Mouse (Mus musculus) limb, embryonic 11.5 days (tissue): ENCODE results near the gene Ntn5. TPM values are rescaled to one million over a fixed set of nuclear protein-coding genes. Genes with fewer than 3 reads are reported as not detected.
A peak's percentile ranks its signal among the peaks of the same experiment; 100 is the strongest.

Source experiments
- ATAC-seq: fragments of 200-750 bp; cut with Nextera tagmentation; 2 replicates; pipeline ENCODE4 v1.8.0; 2017; ENCODE audit warnings: low read depth; ENCODE audit not compliant: insufficient number of reproducible peaks, low FRiP score, low TSS enrichment
- DNase-seq: peaks from one replicate; pipeline ENCODE4 v3.0.0-alpha.2; 2015; ENCODE audit warnings: low spot score
- H3K27ac ChIP-seq: fragments of 300-500 bp; sonication (generic); replicated peaks from 2 replicates; pipeline ENCODE4 v1.5.1; 2014; ENCODE audit warnings: low read depth, mild to moderate bottlenecking, low read length
- H3K27me3 ChIP-seq: fragments of 300-500 bp; sonication (generic); 2 replicates; pipeline ENCODE4 v1.6.1; 2014; ENCODE audit warnings: mild to moderate bottlenecking, low read length, mixed read lengths; ENCODE audit not compliant: control insufficient read depth, insufficient read depth
- H3K36me3 ChIP-seq: fragments of 300-500 bp; sonication (generic); 2 replicates; pipeline ENCODE4 v1.6.1; 2014; ENCODE audit warnings: mild to moderate bottlenecking, low read length, moderate library complexity, mixed read lengths; ENCODE audit not compliant: control insufficient read depth, insufficient read depth
- H3K4me1 ChIP-seq: fragments of 300-500 bp; sonication (generic); 2 replicates; pipeline ENCODE4 v1.6.1; 2014; ENCODE audit warnings: low read length, mixed read lengths; ENCODE audit not compliant: control insufficient read depth, insufficient read depth
- H3K4me2 ChIP-seq: fragments of 300-500 bp; sonication (generic); 2 replicates; pipeline ENCODE4 v1.6.1; 2014; ENCODE audit warnings: low read depth, mild to moderate bottlenecking, moderate library complexity; ENCODE audit not compliant: severe bottlenecking
- H3K4me3 ChIP-seq: fragments of 300-500 bp; sonication (generic); 2 replicates; pipeline ENCODE4 v1.5.1; 2014; ENCODE audit warnings: low read depth, low read length
- H3K9ac ChIP-seq: fragments of 300-500 bp; sonication (generic); 2 replicates; pipeline ENCODE4 v1.6.1; 2014; ENCODE audit warnings: mild to moderate bottlenecking, low read length
- H3K9me3 ChIP-seq: fragments of 300-500 bp; sonication (generic); 2 replicates; pipeline ENCODE4 v1.6.1; 2016; ENCODE audit warnings: low read length; ENCODE audit not compliant: control insufficient read depth
- WGBS: fragments of 180-500 bp; shearing (Covaris S2); extraction: QIAGEN DNeasy Blood & Tissue Kit; methylation state at CpG from one replicate; pipeline ENCODE4 v1.1.7; 2014; 5-methylcytosine and 5-hydroxymethylcytosine counted together
- polyA plus RNA-seq: library from polyadenylated mRNA; unstranded; fragments of >200 nt; fragmentation: Nextera tagmentation; extraction: Ambion mirVana; gene quantifications from 2 replicates; pipeline ENCODE4 v1.2.1, GENCODE M21; 2014

Ntn5 gene
- polyA plus RNA-seq, 1 experiment from 2014 or later: 0.24 TPM

DNA sequence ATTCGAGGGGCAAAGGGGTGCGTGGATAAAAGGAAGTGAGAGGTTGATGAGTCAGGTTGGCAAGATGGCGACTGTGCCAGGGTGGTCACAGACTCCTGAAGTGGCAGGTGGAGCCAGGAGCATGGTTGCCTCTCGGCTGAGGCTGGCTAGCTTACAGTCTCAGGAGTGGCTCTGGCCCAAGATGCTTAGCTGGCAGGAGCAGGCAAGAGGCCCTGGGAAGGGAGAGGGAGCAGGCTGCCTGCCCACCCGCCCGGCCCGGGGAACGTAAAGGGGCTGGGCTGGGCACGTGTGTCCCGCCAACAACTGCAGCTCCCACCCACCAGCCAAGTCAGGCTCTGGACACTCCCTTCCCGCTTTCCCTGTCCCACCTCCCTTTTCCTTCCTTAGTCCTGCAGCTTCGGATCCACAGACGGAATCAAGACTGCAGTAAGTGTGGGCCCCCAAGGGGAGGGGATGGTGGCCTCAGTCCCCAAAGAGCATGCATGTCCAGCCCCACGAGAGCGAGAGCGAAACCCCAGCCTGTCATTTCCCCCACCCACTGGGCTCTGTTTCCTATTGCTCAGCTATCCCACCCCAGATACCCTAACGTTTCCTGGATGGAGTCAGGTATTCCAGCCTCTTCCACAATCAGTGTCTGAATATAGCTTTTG lies 42.3 kb upstream of the Ntn5 start:
- H3K27ac ChIP-seq: no peak overlapping the region
- H3K36me3 ChIP-seq: no peaks in the 10 kb centered on the region
- H3K9ac ChIP-seq: no peak overlapping the region
- WGBS: 66% methylated on average over 13 of the region's 17 CpGs
- H3K4me1 ChIP-seq: peaks cover 17% of the 10 kb centered on the region
- ATAC-seq (no peak), DNase-seq (no peak)
- H3K27me3 ChIP-seq: no peaks in the 10 kb centered on the region
- H3K9me3 ChIP-seq: no peaks in the 10 kb centered on the region
- no peak overlapping the region for H3K4me2 ChIP-seq
- H3K4me3 ChIP-seq: no peak overlapping the region

DNA sequence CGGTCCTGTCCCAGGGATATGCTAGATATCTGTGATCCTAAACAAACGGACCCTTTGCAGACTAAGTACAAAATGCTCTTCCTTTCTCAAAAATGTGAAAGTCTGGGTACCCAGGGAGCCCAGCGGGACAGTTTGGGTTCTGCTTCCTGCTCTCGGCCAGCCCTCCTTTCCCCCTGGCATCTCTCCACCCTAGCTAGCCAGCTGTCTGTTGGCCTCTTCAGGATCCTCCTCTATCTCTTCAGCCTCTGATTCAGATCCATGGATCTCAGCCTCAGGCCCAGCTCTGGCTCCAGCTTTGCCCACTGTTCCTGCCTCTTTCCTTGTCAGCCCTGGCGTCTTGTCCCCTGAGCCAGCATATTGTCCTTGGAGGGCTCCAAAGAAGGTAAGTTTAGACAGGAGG lies 41.7 kb upstream of the Ntn5 start:
- H3K4me2 ChIP-seq: peak overlapping the region; percentile 68
- ATAC-seq: no peak
- no peak for DNase-seq
- 88% methylated on average over 5 of the region's 5 CpGs for WGBS
- no peaks in the 10 kb centered on the region for H3K27me3 ChIP-seq
- peaks cover 17% of the 10 kb centered on the region for H3K4me1 ChIP-seq
- no peaks in the 10 kb centered on the region for H3K36me3 ChIP-seq
- no peak overlapping the region for H3K4me3 ChIP-seq
- no peak overlapping the region for H3K9ac ChIP-seq
- no peak overlapping the region for H3K27ac ChIP-seq
- no peaks in the 10 kb centered on the region for H3K9me3 ChIP-seq

DNA sequence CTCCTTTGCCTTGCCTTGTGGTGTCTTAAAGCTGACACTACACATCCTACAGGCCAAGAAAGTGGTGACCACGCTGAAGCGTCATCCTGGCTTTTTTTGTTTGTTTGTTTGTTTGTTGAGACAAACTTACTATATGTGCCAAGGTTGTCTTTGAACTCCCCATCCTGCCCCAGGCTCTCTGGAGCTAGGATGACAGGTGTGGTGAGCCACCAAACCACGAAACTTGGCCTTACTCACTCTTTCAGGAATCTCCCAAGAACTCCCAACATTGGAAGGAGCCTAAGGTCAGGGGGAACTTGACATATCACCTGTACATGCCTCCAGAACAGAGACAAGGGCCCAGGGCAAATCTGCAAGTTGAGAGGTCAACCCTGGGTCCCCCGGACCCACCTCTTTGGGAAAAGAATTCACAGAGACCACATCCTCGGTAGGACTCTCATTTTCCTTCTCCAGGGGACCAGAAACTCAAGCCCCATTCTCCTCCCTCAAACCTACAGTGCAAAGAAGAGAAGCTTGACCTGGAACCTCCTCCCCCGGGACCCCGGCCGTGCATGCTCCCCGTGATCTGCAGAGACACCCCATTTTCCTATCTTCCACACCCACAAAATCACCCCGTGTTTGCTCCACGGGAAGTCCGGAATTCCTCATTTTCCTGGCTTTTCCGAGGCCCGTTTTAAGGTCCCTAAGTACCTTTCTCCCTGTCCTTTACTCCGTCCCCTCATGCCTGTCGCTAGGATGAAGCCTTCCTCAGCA lies 41.1 kb upstream of the Ntn5 start:
- peak overlapping the region; percentile 41 for H3K4me3 ChIP-seq
- WGBS: 40% methylated on average over 16 of the region's 16 CpGs

DNA sequence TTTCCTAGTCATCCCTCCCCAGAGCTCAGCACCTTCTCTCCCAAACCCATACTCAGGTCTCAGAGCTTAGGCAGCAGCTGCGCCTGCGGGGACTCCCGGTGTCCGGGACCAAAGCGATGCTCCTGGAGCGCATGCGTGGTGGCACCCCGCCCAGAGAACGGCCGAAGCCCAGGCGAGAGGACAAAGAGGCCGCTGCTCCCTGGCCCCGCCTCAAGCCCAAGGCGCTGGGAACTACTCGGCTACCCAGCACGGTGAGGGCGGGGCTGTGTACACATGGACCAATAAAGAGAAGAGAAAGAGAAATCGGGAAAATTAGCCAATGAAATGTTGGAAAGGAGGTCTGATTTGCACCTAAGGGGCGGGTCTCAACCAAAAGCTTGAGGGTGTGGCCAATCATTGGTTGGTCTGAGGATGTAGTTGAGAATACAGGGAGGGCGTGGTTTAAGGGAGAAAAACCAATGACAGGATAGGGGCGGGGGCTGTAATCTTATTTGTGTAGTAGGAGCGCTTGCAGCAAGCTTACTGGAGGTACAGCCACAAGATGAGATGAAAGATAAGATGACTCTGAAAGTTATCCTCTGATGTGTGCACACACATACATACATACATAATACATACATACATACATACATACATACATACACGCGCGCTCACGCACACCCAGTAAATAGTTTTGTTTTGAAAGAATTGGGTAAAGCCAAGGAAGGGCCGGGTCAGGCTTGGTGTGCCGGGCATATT lies 40.2 kb upstream of the Ntn5 start:
- Histone ChIP-seq H3K27ac (peak overlapping the region; percentile 88), H3K27me3 (no peaks in the 10 kb centered on the region), H3K9ac (peak overlapping the region; percentile 78), H3K9me3 (no peaks in the 10 kb centered on the region), H3K36me3 (no peaks in the 10 kb centered on the region), H3K4me1 (peaks cover 15% of the 10 kb centered on the region), H3K4me3 (peak overlapping the region; percentile 41), H3K4me2 (peak overlapping the region; percentile 68)
- ATAC-seq (peak; percentile 92), DNase-seq (peak; percentile 97)
- under 1% methylated on average over 28 of the region's 28 CpGs for WGBS

More for the DNA sequence above, 41.1 kb upstream of the Ntn5 start:
- no peak for DNase-seq
- peak overlapping the region; percentile 68 for H3K4me2 ChIP-seq
- H3K9me3 ChIP-seq: no peaks in the 10 kb centered on the region
- no peaks in the 10 kb centered on the region for H3K36me3 ChIP-seq
- H3K27me3 ChIP-seq: no peaks in the 10 kb centered on the region
- peak overlapping the region; percentile 88 for H3K27ac ChIP-seq
- H3K4me1 ChIP-seq: peaks cover 17% of the 10 kb centered on the region
- ATAC-seq: no peak
- peak overlapping the region; percentile 78 for H3K9ac ChIP-seq

DNA sequence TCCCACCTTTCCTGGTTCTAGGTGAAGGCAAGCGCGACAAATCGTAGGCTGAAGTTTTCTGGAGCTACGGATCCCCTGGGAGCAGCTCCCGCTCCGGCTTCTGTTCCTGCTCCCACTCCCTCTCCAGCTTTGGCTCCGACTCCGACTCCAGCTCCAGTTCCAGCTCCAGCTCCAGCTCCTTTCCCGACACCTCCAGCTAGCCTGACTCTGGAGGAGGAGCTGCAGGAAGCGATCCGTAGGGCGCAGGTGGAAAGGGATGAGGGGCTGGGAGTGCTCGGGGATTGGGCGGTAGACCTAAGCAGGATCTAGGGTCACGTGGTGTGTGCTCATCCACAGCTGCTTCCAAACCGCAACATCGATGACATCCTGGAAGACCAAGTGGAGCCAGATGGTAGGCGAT lies 39.6 kb upstream of the Ntn5 start:
- no peak overlapping the region; the same call in 1 of the 2 replicates for H3K27ac ChIP-seq
- no peaks in the 10 kb centered on the region for H3K9me3 ChIP-seq
- WGBS: 3% methylated on average over 18 of the region's 18 CpGs
- peak overlapping the region; percentile 65 for H3K4me2 ChIP-seq
- H3K4me1 ChIP-seq: peaks cover 13% of the 10 kb centered on the region
- H3K36me3 ChIP-seq: no peaks in the 10 kb centered on the region
- peak overlapping the region; percentile 43; the same call in 1 of the 2 replicates for H3K9ac ChIP-seq
- DNase-seq (peak; percentile 65), ATAC-seq (no peak)
- no peaks in the 10 kb centered on the region for H3K27me3 ChIP-seq
- H3K4me3 ChIP-seq: peak overlapping the region; percentile 31

DNA sequence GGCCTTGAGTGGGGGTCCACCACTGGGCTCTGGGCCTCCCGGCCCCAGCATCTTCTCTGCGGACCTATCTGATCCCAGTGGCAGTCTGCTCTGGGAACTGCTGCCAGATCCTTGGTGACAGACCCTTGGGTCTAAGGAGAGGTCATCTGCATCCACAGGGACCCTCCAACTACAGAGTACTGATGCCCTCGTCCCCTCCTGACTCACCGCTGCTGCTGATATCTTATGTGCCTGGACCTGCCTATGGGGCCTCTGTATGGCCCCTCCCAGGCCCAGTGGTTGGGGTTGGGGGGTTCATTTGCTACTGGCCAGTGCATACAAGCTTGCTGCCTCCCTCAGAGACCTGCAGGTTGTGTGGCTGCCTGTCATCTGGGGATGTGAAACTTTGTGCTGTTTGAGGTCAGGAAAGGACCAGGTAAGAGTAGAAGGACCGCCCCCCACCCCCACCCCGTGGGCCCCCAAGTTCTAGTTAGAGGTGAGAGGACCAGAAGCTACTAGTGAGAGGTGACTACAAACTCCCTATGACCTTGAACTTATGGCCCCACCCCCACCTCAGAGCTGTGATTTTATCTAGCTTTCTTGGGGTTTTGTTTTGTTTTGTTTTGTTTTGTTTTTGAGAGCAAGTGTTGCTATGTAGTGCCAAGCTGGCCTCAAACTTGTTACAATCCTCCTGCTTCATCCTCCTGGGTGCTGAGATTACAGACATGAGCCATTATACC lies 38.8 kb upstream of the Ntn5 start:
- Histone ChIP-seq H3K4me1 (peaks cover 11% of the 10 kb centered on the region), H3K27me3 (no peaks in the 10 kb centered on the region), H3K4me3 (0 out of 2 replicates have a peak overlapping the region, but pooled peaks have one; percentile 31), H3K4me2 (peak overlapping the region; percentile 65; the same call in 1 of the 2 replicates), H3K9me3 (no peaks in the 10 kb centered on the region), H3K36me3 (no peaks in the 10 kb centered on the region), H3K9ac (no peak overlapping the region), H3K27ac (no peak overlapping the region)
- ATAC-seq: no peak
- WGBS: 64% methylated on average over 6 of the region's 6 CpGs
- DNase-seq: no peak

DNA sequence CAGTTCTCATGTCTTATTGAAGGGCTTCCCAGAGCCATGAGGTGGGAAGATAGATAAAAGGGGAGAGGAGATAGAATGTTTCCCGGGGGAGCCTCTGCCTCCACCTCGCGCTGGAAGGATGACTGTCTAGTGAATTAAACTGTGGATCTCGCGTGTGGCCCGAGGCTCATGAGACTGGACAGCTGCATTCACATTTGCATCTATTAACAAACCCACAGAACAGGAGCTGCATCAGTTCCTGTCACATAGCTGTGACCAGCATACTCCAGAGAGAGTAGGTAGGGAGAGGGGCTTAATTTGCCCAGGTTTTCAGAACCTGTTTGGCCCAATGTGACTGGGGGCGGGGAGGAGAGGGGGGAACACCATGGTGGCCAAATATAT lies 38.2 kb upstream of the Ntn5 start:
- no peak for DNase-seq
- H3K27me3 ChIP-seq: no peaks in the 10 kb centered on the region
- H3K4me1 ChIP-seq: peaks cover 11% of the 10 kb centered on the region
- no peak overlapping the region for H3K9ac ChIP-seq
- no peaks in the 10 kb centered on the region for H3K9me3 ChIP-seq
- H3K36me3 ChIP-seq: no peaks in the 10 kb centered on the region
- H3K27ac ChIP-seq: no peak overlapping the region
- 90% methylated on average over 7 of the region's 7 CpGs for WGBS
- no peak overlapping the region for H3K4me3 ChIP-seq
- no peak overlapping the region for H3K4me2 ChIP-seq
- no peak for ATAC-seq

DNA sequence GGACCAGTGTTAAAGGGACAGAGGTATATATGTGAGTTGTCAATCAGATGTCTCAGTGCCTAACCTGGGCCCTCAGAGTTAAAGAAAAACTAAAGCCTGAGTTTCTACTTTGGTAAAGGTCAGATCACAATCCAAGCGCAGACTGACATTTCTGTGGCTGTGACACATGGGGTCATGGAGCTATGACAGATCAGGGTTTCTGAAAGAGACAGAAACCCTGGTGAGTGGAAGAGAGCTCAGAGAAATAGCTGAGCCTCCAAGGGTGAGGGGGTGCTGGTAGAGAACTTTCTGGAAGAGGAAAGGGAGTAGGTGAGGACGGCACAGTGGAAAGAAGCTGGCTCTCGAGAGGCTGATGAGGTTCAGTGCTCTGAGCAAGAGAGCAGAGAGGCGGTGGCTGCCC lies 37.2 kb upstream of the Ntn5 start:
- no peak overlapping the region for H3K4me2 ChIP-seq
- 78% methylated on average over 4 of the region's 4 CpGs for WGBS
- DNase-seq (no peak), ATAC-seq (no peak)
- H3K36me3 ChIP-seq: no peaks in the 10 kb centered on the region
- no peak overlapping the region for H3K9ac ChIP-seq
- H3K27ac ChIP-seq: no peak overlapping the region
- H3K9me3 ChIP-seq: no peaks in the 10 kb centered on the region
- H3K4me1 ChIP-seq: peaks cover 11% of the 10 kb centered on the region
- H3K4me3 ChIP-seq: no peak overlapping the region
- H3K27me3 ChIP-seq: no peaks in the 10 kb centered on the region
